Mouse (Mus musculus): ENCODE measurements around the gene Ubxn11. TPM values are rescaled to one million over a fixed set of nuclear protein-coding genes. Genes with fewer than 3 reads are reported as not detected.

The Ubxn11 gene
- total RNA-seq, 2 experiments from 2014 or later = 2.0 to 2.4 TPM

- DNase-seq = no peak
Measured at GRCm38 (mm10) chr4:134090521-134091224, 11.7 kb upstream of the Ubxn11 start.

GRCm38 (mm10) chr4:134091225-134091529, 11.2 kb upstream of the Ubxn11 start:
- DNase-seq = no peak

- peak; percentile 48 to 64 for DNase-seq
Measured at GRCm38 (mm10) chr4:134092382-134093288, 9.7 kb upstream of the Ubxn11 start.

- DNase-seq = no peak
Measured at GRCm38 (mm10) chr4:134094004-134094564, 8.3 kb upstream of the Ubxn11 start.

GRCm38 (mm10) chr4:134094923-134095547, 7.3 kb upstream of the Ubxn11 start, which contains the start of gene Cd52:
Gene Cd52, minus strand, starts transcription at chr4:134095082.
- DNase-seq = peak in 1 of 2 experiments; percentile 73

GRCm38 (mm10) chr4:134096120-134096519, 6.2 kb upstream of the Ubxn11 start:
- no peak for DNase-seq

GRCm38 (mm10) chr4:134097015-134097608, 5.3 kb upstream of the Ubxn11 start:
- DNase-seq = peak in 1 of 2 experiments; percentile 35

- peak in 1 of 2 experiments; percentile 75 for DNase-seq
Measured at GRCm38 (mm10) chr4:134098628-134099027, 3.7 kb upstream of the Ubxn11 start.

- DNase-seq = no peak
Measured at GRCm38 (mm10) chr4:134100245-134100644, 2.1 kb upstream of the Ubxn11 start.

GRCm38 (mm10) chr4:134102742-134103119, 361 bp downstream of the Ubxn11 start:
- no peak for DNase-seq

- DNase-seq = no peak
Measured at GRCm38 (mm10) chr4:134106105-134106504, 3.7 kb downstream of the Ubxn11 start.

GRCm38 (mm10) chr4:134107730-134108129, 5.4 kb downstream of the Ubxn11 start:
- DNase-seq = no peak

GRCm38 (mm10) chr4:134108196-134108595, 5.8 kb downstream of the Ubxn11 start:
- DNase-seq = no peak

- DNase-seq = no peak
Measured at GRCm38 (mm10) chr4:134110653-134111052, 8.3 kb downstream of the Ubxn11 start.

- DNase-seq = no peak
Measured at GRCm38 (mm10) chr4:134112403-134112802, 10.0 kb downstream of the Ubxn11 start.

GRCm38 (mm10) chr4:134113356-134113994, 11.1 kb downstream of the Ubxn11 start:
- no peak for DNase-seq

GRCm38 (mm10) chr4:134114038-134114437, 11.7 kb downstream of the Ubxn11 start:
- no peak for DNase-seq

GRCm38 (mm10) chr4:134115215-134116144, 13.1 kb downstream of the Ubxn11 start:
- no peak for DNase-seq

GRCm38 (mm10) chr4:134116501-134116900, 14.1 kb downstream of the Ubxn11 start:
- no peak for DNase-seq

- DNase-seq = peak in 1 of 2 experiments; percentile 69
Measured at GRCm38 (mm10) chr4:134117012-134117411, 14.6 kb downstream of the Ubxn11 start.

All from heart, adult 18-20 months (tissue).